Mouse (Mus musculus): ENCODE data around the gene Map2k2. TPM values are rescaled to one million over a fixed set of nuclear protein-coding genes. Genes with fewer than 3 reads are reported as not detected.

Map2k2 gene
- polyA plus RNA-seq, 1 experiment from 2014 or later, result 159 TPM

DNA sequence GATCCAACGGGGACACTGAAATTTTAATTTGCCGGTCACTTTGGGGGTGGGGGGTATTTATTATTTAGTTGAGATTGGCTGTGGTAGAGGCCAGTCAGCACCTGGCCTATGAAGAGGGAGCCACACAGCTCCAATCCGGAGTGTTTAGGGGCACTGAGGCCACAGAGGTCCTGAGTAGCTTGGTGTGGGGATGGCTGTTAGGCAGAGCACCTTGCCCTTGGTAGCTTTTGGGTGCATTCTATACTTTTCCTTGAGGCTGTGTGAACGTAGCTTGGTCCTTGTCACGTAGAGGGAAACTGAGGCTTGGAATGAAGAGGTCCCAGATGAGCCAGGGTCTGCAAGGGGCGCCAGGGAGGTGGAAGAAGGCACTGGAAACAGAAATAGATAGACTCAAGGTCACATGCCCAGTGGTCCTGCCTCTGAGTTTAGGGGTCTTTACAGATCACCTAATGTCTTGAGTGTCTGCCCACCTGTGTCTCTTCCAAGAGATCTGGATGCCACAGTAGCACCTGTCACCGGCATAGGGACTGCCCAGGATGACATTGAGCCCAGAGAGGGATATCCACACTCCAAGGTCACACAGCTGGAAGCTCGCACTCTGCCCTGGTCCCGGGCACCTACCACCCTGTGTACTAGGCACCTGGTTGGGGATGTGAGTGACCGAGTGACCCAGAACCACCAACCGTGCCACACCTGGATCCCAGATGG lies 33.3 kb downstream of the Map2k2 start:
- H3K36me3 ChIP-seq, result peaks cover 10% of the 10 kb centered on the region
- peak overlapping the region; percentile 42; the same call in 1 of the 2 replicates for H3K9ac ChIP-seq
- H3K9me3 ChIP-seq, result no peaks in the 10 kb centered on the region
- H3K4me2 ChIP-seq, result peak overlapping the region; percentile 82
- H3K4me3 ChIP-seq (replicated peaks), result peak overlapping the region; percentile 81
- H3K27ac ChIP-seq, result peak overlapping the region; percentile 87
- peaks cover 9% of the 10 kb centered on the region; the same call in 1 of the 2 replicates for H3K27me3 ChIP-seq (replicated peaks)
- 51% methylated on average over 11 of the region's 11 CpGs for WGBS
- H3K4me1 ChIP-seq, result peaks cover 61% of the 10 kb centered on the region
- no peak for ATAC-seq (ENCODE audit: insufficient read depth, low FRiP score, low read depth)

DNA sequence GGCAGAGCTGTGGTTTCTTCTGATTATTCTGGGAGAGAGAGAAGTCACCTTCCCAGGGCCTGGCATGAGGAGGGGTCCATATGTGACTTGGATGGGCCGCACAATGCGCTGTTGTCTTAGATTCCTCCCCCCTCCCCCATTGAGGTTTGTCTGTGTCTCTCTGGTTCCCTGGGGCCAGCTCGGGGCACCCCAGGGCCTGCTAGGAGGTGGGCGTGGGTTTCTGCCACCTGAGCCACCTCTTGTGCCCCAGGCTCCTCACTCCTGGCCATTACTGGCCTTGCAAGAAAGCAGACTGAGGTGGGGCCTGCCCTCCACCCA lies 33.8 kb downstream of the Map2k2 start:
- Histone ChIP-seq H3K36me3 (peaks cover 15% of the 10 kb centered on the region), H3K4me2 (peak overlapping the region; percentile 82), H3K9ac (peak overlapping the region; percentile 42; the same call in 1 of the 2 replicates), H3K9me3 (no peaks in the 10 kb centered on the region), H3K27ac (peak overlapping the region; percentile 87), H3K27me3 (replicated peaks) (0 out of 2 replicates have a peak, but pooled peaks cover 3% of the 10 kb centered on the region), H3K4me3 (replicated peaks) (peak overlapping the region; percentile 81), H3K4me1 (peaks cover 57% of the 10 kb centered on the region)
- WGBS, result 58% methylated on average over 4 of the region's 4 CpGs
- no peak for ATAC-seq (ENCODE audit: insufficient read depth, low FRiP score, low read depth)

DNA sequence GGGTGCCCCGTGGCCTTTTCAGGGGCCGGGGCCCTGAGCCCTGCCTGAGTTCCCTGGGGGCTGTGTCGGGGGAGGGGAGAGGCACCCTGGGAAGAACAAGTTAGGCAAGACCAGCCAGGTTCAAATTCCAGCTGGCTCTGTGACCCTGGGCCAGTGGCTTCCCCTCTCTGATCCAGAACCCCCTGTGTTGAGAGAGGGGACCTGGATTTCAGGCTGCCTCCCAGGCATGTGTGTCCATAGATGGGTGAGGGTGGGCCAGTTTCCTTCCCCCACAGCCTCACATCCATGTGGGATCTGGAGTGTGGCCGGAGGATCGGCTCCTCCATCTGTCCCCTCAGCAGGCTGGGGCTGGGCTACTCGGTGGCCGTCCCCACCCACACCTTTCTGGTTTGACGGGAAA lies 34.3 kb downstream of the Map2k2 start:
- no peak for ATAC-seq (ENCODE audit: insufficient read depth, low FRiP score, low read depth)
- Histone ChIP-seq H3K9me3 (no peaks in the 10 kb centered on the region), H3K27ac (peak overlapping the region; percentile 87), H3K9ac (peak overlapping the region; percentile 19; the same call in 1 of the 2 replicates), H3K4me2 (peak overlapping the region; percentile 82), H3K4me1 (peaks cover 56% of the 10 kb centered on the region), H3K36me3 (peaks cover 20% of the 10 kb centered on the region), H3K27me3 (replicated peaks) (0 out of 2 replicates have a peak, but pooled peaks cover 3% of the 10 kb centered on the region), H3K4me3 (replicated peaks) (peak overlapping the region; percentile 81)
- 39% methylated on average over 8 of the region's 8 CpGs for WGBS

DNA sequence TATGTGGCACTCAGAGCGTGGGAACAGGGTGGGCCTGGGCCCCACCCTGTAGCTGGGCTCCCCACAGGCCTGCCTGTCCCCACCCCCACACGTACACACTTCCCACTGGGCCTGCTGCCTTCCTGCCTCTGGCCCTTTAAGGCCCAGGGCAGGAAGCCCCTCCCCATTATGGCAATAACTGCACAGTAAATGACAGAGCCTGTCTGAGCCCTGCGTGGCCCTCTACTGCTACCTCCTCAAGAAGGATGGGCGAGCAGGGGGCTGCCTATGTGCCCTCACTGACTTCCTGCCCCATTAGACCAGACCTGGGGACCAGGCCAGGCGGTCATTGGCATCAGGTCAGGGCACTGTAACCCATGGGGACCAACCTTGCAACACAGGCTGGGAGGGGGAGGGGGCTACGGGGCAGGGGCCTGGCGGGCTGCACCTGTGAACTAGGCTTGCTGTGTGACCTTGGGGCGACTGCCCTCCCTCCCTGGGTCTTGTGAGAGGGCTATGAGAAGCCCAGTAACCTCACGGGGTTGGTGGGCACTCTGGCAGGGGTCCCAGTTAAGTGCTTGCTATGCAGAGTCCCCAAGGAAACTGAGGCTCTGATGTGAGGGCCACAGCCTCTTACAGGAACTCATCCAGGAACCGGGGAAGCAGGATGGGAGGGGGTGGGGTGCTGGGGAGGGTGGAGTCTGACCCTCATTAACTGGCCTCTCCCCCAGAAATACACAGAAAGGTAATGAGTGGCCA lies 35.2 kb downstream of the Map2k2 start:
- Histone ChIP-seq H3K4me1 (peaks cover 53% of the 10 kb centered on the region), H3K9ac (peak overlapping the region; percentile 19; the same call in 1 of the 2 replicates), H3K4me3 (replicated peaks) (peak overlapping the region; percentile 81), H3K9me3 (no peaks in the 10 kb centered on the region), H3K27me3 (replicated peaks) (no peaks in the 10 kb centered on the region), H3K4me2 (peak overlapping the region; percentile 82), H3K36me3 (peaks cover 29% of the 10 kb centered on the region), H3K27ac (peak overlapping the region; percentile 87)
- 39% methylated on average over 10 of the region's 10 CpGs for WGBS
- no peak for ATAC-seq (ENCODE audit: insufficient read depth, low FRiP score, low read depth)

DNA sequence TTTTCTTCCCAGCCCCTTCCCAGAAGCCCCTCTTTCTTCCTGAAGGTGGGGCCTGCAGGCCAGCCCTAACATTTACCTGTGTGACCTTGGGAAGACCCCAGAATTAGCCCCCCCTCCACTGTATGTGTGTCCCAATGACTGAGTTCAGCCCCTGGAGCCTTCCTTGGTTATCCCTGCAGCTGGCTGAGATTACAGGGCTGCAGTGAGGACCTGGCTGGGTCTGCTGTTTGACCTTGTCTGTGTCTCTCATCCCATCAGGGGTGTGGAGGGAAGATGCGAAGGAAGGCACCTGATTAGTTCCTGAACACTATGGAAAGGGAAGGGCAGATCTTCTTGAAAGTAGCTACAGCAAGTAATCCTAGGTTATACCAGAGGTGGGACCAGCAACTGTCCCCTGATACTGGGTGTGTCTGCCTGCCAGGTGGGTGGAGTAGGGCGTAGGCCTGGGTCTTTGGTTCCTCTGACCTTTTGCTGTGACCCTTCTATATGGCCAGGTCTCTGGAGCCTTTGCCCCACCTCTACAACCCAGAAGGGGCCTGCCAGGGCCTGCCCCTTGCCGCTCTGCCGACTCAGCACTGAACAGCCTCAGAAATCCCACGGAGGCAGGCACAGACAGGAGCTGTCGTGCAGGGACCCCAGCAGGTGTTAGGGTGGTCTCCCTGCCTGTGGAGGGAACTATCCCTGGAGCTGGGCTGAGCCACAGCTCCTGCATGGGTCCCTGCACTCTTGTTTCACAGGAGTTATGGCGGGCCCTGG lies 35.9 kb downstream of the Map2k2 start:
- H3K4me1 ChIP-seq, result peaks cover 56% of the 10 kb centered on the region
- ATAC-seq (ENCODE audit: insufficient read depth, low FRiP score, low read depth), result no peak
- 68% methylated on average over 7 of the region's 7 CpGs for WGBS
- peak overlapping the region; percentile 82 for H3K4me2 ChIP-seq
- peak overlapping the region; percentile 81 for H3K4me3 ChIP-seq (replicated peaks)
- H3K27me3 ChIP-seq (replicated peaks), result no peaks in the 10 kb centered on the region
- peak overlapping the region; percentile 87 for H3K27ac ChIP-seq
- peaks cover 37% of the 10 kb centered on the region for H3K36me3 ChIP-seq
- H3K9me3 ChIP-seq, result no peaks in the 10 kb centered on the region
- H3K9ac ChIP-seq, result peak overlapping the region; percentile 10; the same call in 1 of the 2 replicates

DNA sequence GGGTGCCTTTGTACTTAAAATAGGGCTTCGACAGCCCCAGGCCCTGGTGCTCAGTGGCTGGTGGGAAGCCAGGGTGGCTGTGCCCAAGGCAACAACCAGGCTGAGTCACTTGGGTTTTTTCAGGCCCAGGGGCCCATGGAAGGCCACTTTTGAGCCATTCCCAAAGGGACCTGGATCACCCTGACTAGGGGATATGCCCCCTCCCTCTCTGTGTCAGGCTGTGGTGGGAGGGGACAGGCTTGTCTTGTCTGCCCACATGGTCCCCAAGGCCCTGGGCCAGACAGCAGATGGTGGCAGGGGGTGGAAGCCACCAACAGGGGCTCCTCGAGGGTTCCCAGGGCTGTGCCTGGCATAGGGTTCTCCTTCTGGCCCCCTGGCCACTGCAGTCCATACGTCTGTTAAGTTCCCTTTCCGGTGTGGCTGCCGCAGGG lies 36.9 kb downstream of the Map2k2 start:
- WGBS, result 72% methylated on average over 5 of the region's 5 CpGs
- H3K9me3 ChIP-seq, result no peaks in the 10 kb centered on the region
- H3K27ac ChIP-seq, result peak overlapping the region; percentile 87
- no peaks in the 10 kb centered on the region for H3K27me3 ChIP-seq (replicated peaks)
- peaks cover 46% of the 10 kb centered on the region for H3K36me3 ChIP-seq
- H3K4me2 ChIP-seq, result peak overlapping the region; percentile 82
- ATAC-seq (ENCODE audit: insufficient read depth, low FRiP score, low read depth), result no peak
- H3K9ac ChIP-seq, result 0 out of 2 replicates have a peak overlapping the region, but pooled peaks have one; percentile 4
- H3K4me1 ChIP-seq, result peaks cover 61% of the 10 kb centered on the region
- no peak overlapping the region for H3K4me3 ChIP-seq (replicated peaks)

DNA sequence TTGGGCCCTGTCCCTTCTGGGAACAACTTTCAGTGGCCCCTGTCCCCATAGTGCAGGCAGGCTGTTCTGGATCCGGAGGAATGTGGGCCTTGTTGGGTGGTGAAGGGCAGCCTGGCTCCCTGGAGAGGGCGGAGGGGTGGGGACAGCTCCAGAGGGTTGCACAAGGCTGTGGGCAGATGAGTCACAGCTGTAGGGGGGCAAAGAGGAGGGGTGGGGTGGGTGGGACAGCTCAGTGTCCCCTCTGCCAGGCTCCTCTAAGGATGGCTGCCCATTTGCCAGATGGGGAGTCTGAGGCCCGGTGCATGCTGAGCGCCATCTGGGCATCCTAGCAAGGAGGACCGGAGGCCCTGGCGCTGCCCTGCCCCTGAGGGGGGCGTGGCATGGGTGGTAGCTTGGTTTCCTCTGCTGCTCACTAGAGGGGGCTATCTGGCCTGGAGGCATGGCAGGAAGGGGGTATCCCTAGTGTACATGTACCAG lies 37.5 kb downstream of the Map2k2 start:
- Histone ChIP-seq H3K9me3 (no peaks in the 10 kb centered on the region), H3K36me3 (peaks cover 52% of the 10 kb centered on the region), H3K4me3 (replicated peaks) (no peak overlapping the region), H3K27ac (peak overlapping the region; percentile 87), H3K4me1 (peaks cover 61% of the 10 kb centered on the region), H3K4me2 (peak overlapping the region; percentile 82; the same call in 1 of the 2 replicates), H3K9ac (0 out of 2 replicates have a peak overlapping the region, but pooled peaks have one; percentile 4), H3K27me3 (replicated peaks) (no peaks in the 10 kb centered on the region)
- no peak for ATAC-seq (ENCODE audit: insufficient read depth, low FRiP score, low read depth)
- 82% methylated on average over 7 of the region's 7 CpGs for WGBS

DNA sequence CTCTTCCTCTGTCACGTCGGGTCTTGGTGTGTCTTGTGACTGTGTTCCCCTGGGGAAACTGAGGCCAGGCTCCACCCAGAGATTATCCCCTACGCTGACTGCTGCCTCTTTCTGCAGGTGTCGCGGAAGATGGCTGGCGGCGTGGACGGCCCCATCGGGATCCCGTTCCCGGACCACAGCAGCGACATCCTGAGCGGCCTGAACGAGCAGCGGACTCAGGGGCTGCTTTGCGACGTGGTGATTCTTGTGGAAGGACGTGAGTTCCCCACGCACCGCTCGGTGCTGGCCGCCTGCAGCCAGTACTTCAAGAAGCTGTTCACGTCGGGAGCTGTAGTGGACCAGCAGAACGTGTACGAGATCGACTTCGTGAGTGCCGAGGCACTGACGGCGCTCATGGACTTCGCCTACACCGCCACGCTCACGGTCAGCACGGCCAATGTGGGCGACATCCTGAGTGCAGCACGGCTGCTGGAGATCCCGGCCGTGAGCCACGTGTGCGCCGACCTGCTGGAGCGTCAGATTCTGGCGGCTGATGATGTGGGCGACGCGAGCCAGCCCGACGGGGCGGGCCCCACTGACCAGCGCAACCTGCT lies 38.2 kb downstream of the Map2k2 start:
- H3K4me2 ChIP-seq, result no peak overlapping the region
- WGBS, result 93% methylated on average over 52 of the region's 52 CpGs
- no peak overlapping the region for H3K27ac ChIP-seq
- peaks cover 59% of the 10 kb centered on the region for H3K4me1 ChIP-seq
- peaks cover 60% of the 10 kb centered on the region for H3K36me3 ChIP-seq
- no peak overlapping the region for H3K4me3 ChIP-seq (replicated peaks)
- H3K27me3 ChIP-seq (replicated peaks), result no peaks in the 10 kb centered on the region
- no peak for ATAC-seq (ENCODE audit: insufficient read depth, low FRiP score, low read depth)
- H3K9me3 ChIP-seq, result no peaks in the 10 kb centered on the region
- H3K9ac ChIP-seq, result no peak overlapping the region

DNA sequence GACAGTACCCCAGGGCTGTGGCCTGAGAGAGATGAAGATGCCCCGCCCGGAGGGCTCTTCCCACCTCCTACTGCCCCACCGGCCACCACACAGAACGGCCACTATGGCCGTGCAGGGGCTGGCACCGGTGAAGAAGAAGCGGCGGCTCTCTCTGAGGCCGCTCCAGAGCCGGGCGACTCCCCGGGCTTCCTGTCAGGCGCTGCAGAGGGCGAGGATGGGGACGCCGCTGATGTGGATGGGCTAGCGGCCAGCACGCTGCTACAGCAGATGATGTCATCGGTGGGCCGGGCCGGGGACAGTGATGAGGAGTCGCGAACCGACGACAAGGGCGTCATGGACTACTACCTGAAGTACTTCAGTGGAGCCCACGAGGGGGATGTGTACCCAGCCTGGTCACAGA lies 39.0 kb downstream of the Map2k2 start:
- Histone ChIP-seq H3K4me3 (replicated peaks) (no peak overlapping the region), H3K9me3 (no peaks in the 10 kb centered on the region), H3K27me3 (replicated peaks) (no peaks in the 10 kb centered on the region), H3K27ac (peak overlapping the region; percentile 84; the same call in 1 of the 2 replicates), H3K36me3 (peaks cover 65% of the 10 kb centered on the region), H3K4me2 (no peak overlapping the region), H3K4me1 (peaks cover 51% of the 10 kb centered on the region), H3K9ac (no peak overlapping the region)
- ATAC-seq (ENCODE audit: insufficient read depth, low FRiP score, low read depth), result no peak
- 91% methylated on average over 27 of the region's 27 CpGs for WGBS

DNA sequence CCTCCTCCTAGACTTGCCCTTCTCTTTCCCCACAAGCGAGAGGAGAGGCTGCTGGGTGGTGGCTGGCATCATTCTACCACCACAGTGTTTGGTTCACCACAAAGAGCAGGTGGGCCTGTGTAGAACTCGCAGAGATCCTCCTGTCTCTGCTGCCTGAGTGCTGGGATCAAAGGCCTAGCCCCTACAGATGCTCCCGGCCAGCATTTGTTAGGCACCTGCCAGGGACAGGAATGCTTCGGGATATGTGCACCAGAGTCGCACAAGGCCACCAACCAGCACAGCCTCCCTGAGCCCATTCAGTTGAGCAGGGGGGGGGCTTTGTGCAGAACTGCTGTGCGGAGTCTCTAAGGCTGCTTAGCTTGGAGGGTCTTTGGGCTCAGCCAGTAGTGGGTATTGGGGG lies 39.6 kb downstream of the Map2k2 start:
- Histone ChIP-seq H3K36me3 (peaks cover 72% of the 10 kb centered on the region), H3K4me3 (replicated peaks) (peak overlapping the region; percentile 12; the same call in 1 of the 2 replicates), H3K27ac (peak overlapping the region; percentile 84), H3K9ac (no peak overlapping the region), H3K4me2 (peak overlapping the region; percentile 38; the same call in 1 of the 2 replicates), H3K27me3 (replicated peaks) (no peaks in the 10 kb centered on the region), H3K9me3 (no peaks in the 10 kb centered on the region), H3K4me1 (peaks cover 45% of the 10 kb centered on the region)
- WGBS, result 91% methylated on average over 6 of the region's 6 CpGs
- no peak for ATAC-seq (ENCODE audit: insufficient read depth, low FRiP score, low read depth)

DNA sequence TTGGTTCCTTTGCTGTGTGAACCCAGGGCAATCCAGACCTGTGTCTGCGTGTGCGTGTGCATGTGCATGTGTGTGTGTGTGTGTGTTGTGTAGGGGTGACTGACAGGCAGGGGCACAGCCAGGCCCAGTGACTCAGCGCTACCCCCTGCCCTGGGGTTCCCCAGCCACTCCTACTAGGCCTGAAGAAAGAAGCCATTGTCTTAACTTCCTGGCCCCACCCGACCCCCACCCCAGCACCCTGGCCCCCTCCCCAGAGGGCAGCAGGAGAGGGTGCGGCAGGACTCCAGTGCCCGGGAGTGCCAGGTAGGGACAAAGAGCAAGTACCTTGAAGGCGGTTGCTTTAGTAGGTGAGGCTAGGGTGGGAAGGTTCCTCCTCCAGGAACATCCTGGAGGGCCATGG lies 40.1 kb downstream of the Map2k2 start:
- Histone ChIP-seq H3K36me3 (peaks cover 75% of the 10 kb centered on the region), H3K27me3 (replicated peaks) (no peaks in the 10 kb centered on the region), H3K4me1 (peaks cover 40% of the 10 kb centered on the region), H3K9me3 (no peaks in the 10 kb centered on the region), H3K27ac (peak overlapping the region; percentile 84), H3K4me3 (replicated peaks) (peak overlapping the region; percentile 12; the same call in 1 of the 2 replicates), H3K4me2 (peak overlapping the region; percentile 38), H3K9ac (no peak overlapping the region)
- 67% methylated on average over 7 of the region's 7 CpGs for WGBS
- peak; percentile 54 for ATAC-seq (ENCODE audit: insufficient read depth, low FRiP score, low read depth)
